8 mouse cellular contexts compared by ENCODE assay signal in genomic region chr1:106759572-106760435, GRCm38 (mm10). TPM values are rescaled to one million over a fixed set of nuclear protein-coding genes. Genes with fewer than 3 reads are reported as not detected.
DNase-seq lines count a peak whose midpoint lies in the region; ATAC-seq and TF ChIP-seq lines count a peak whose summit lies in the region.

Gene Kdsr, minus strand, starts transcription at chr1:106759727.

- peak; percentile 96 to 97 for TF ChIP-seq POLR2A in MEL (IDR thresholded peaks at IDR 0.05; ENCODE audit: control insufficient read depth in 1 of 2, insufficient read depth in 1 of 2, low read depth in 1 of 2, low read length in 2 of 2, poor library complexity in 1 of 2)
- TF ChIP-seq POLR2A in cerebellum, adult 2 months (IDR thresholded peaks at IDR 0.05; ENCODE audit: borderline replicate concordance, insufficient read depth, low read length): peak; percentile 67

- H3K79me2 ChIP-seq in MEL (ENCODE audit: control insufficient read depth, insufficient read depth, low read length, poor library complexity): peaks cover 12% of the 10 kb centered on the region

- TF ChIP-seq CTCF in MEL (IDR thresholded peaks at IDR 0.05 in 2 of 3, conservative IDR thresholded peaks at IDR 0.05 in 1 of 3; ENCODE audit: control insufficient read depth in 1 of 3, insufficient read depth in 1 of 3, low read depth in 2 of 3, low read length in 3 of 3, poor library complexity in 1 of 3, severe bottlenecking in 1 of 3): peak in 1 of 3 experiments; percentile 15; a peak in 1 of 6 replicates
- no peak for TF ChIP-seq CTCF in cerebellum, adult 2 months (IDR thresholded peaks at IDR 0.05; ENCODE audit: borderline replicate concordance, insufficient read depth, low read depth, low read length)
- TF ChIP-seq CTCF in forebrain, postnatal 0 days (IDR thresholded peaks at IDR 0.05; ENCODE audit: low read depth): peak; percentile 40

- peaks cover 19 to 24% of the 10 kb centered on the region in 2 experiments for H3K4me1 ChIP-seq in MEL (ENCODE audit: control insufficient read depth in 1 of 2, insufficient read depth in 2 of 2, low read length in 2 of 2)
- peaks cover 4% of the 10 kb centered on the region for H3K4me1 ChIP-seq in cerebellum, adult 2 months (ENCODE audit: control insufficient read depth, insufficient read depth, low read length)
- H3K4me1 ChIP-seq in forebrain, postnatal 0 days (ENCODE audit: insufficient read depth): peaks cover 11% of the 10 kb centered on the region; the same call in 1 of the 2 replicates
- H3K4me1 ChIP-seq in lung, embryonic 15.5 days: peaks cover 23% of the 10 kb centered on the region

- peaks cover 0 to 36% of the 10 kb centered on the region in 2 experiments; a peak in 2 of 4 replicates for H3K36me3 ChIP-seq in MEL (ENCODE audit: control insufficient read depth in 1 of 2, insufficient read depth in 2 of 2, low read length in 2 of 2)
- peaks cover 13% of the 10 kb centered on the region; the same call in 1 of the 2 replicates for H3K36me3 ChIP-seq in forebrain, postnatal 0 days (ENCODE audit: insufficient read depth)
- H3K36me3 ChIP-seq in lung, embryonic 15.5 days: 0 out of 2 replicates have a peak, but pooled peaks cover under 1% of the 10 kb centered on the region

- WGBS in cerebellum, adult 2 months: under 1% methylated on average over 51 of the region's 51 CpGs
- WGBS in forebrain, postnatal 0 days: 2% methylated on average over 51 of the region's 51 CpGs
- WGBS in lung, embryonic 15.5 days: 1% methylated on average over 51 of the region's 51 CpGs

- peak within 1 kb of the TSS; percentile 81 for H3K27ac ChIP-seq in MEL (ENCODE audit: control insufficient read depth, low read depth, low read length)
- peak within 1 kb of the TSS; percentile 57 for H3K27ac ChIP-seq in cerebellum, adult 2 months (ENCODE audit: insufficient read depth, low read length)
- H3K27ac ChIP-seq in forebrain, postnatal 0 days (ENCODE audit: low read depth, low read length): peak within 1 kb of the TSS; percentile 80
- peak within 1 kb of the TSS; percentile 96 for H3K27ac ChIP-seq in lung, embryonic 15.5 days

- H3K9ac ChIP-seq in MEL (ENCODE audit: control insufficient read depth, low read depth, low read length, poor library complexity, severe bottlenecking): peak within 1 kb of the TSS; percentile 89
- H3K9ac ChIP-seq in forebrain, postnatal 0 days: peak within 1 kb of the TSS; percentile 81
- peak within 1 kb of the TSS; percentile 66 for H3K9ac ChIP-seq in lung, embryonic 15.5 days

- peak; percentile 99 for ATAC-seq in forebrain, postnatal 0 days
- ATAC-seq in lung, embryonic 15.5 days (ENCODE audit: borderline replicate concordance, extremely low read depth, low FRiP score, low TSS enrichment): peak; percentile 99

- TF ChIP-seq EP300 in MEL (IDR thresholded peaks at IDR 0.05; ENCODE audit: low read depth in 1 of 2, low read length in 2 of 2): peak in 1 of 2 experiments; percentile 59; a peak in 1 of 4 replicates

- H3K4me3 ChIP-seq in MEL (ENCODE audit: control insufficient read depth in 1 of 2, insufficient read depth in 1 of 2, low read depth in 2 of 2, low read length in 2 of 2): peak within 1 kb of the TSS; percentile 63 to 91
- peak within 1 kb of the TSS; percentile 93 for H3K4me3 ChIP-seq in cerebellum, adult 2 months (replicated peaks; ENCODE audit: insufficient read depth, low read depth, low read length)
- H3K4me3 ChIP-seq in forebrain, postnatal 0 days (ENCODE audit: low read depth, low read length): peak within 1 kb of the TSS; percentile 78
- peak within 1 kb of the TSS; percentile 71 for H3K4me3 ChIP-seq in lung, embryonic 15.5 days

- no peaks in the 10 kb centered on the region for H3K27me3 ChIP-seq in MEL (ENCODE audit: control insufficient read depth in 1 of 2, insufficient read depth in 2 of 2, low read length in 2 of 2)
- H3K27me3 ChIP-seq in cerebellum, adult 2 months (ENCODE audit: control insufficient read depth, insufficient read depth, low read length): no peaks in the 10 kb centered on the region
- no peaks in the 10 kb centered on the region for H3K27me3 ChIP-seq in forebrain, postnatal 0 days (ENCODE audit: insufficient read depth, low read length)
- H3K27me3 ChIP-seq in lung, embryonic 15.5 days: no peaks in the 10 kb centered on the region

- H3K9me3 ChIP-seq in MEL (replicated peaks; ENCODE audit: insufficient read depth, low read length): no peaks in the 10 kb centered on the region
- H3K9me3 ChIP-seq in forebrain, postnatal 0 days (ENCODE audit: low read length): no peaks in the 10 kb centered on the region
- no peaks in the 10 kb centered on the region for H3K9me3 ChIP-seq in lung, embryonic 15.5 days

- peak; percentile 100 for DNase-seq in MEL (ENCODE audit: low read depth, low spot score)
- DNase-seq in cerebellum, adult 2 months: peak; percentile 95 to 98
- DNase-seq in forebrain, postnatal 0 days: peak; percentile 99
- peak; percentile 97 for DNase-seq in heart, postnatal 4 days
- DNase-seq in layer of hippocampus, adult 8-10 months (ENCODE audit: low spot score in 2 of 2): peak; percentile 96
- peak; percentile 97 for DNase-seq in ovary, adult 18-20 months (ENCODE audit: low spot score)
- DNase-seq in thymus, postnatal 0 days (ENCODE audit: low spot score): peak; percentile 97

- TF ChIP-seq RAD21 in MEL (IDR thresholded peaks at IDR 0.05; ENCODE audit: low read depth, low read length): no peak

- peak within 1 kb of the TSS; percentile 99 for H3K4me2 ChIP-seq in forebrain, postnatal 0 days (ENCODE audit: low read depth)
- H3K4me2 ChIP-seq in lung, embryonic 15.5 days: peak within 1 kb of the TSS; percentile 96

TF ChIP-seq in MEL, 35 proteins besides CTCF, POLR2A, EP300 and RAD21:
- peak; percentile 98 for TF ChIP-seq SIN3A (IDR thresholded peaks at IDR 0.05; ENCODE audit: low read length)
- no peak for TF ChIP-seq SMC3 (IDR thresholded peaks at IDR 0.05; ENCODE audit: low read depth, low read length)
- TF ChIP-seq NRF1 (IDR thresholded peaks at IDR 0.05; ENCODE audit: insufficient read depth, low read depth, low read length, poor library complexity, severe bottlenecking): peak; percentile 99; the same call in 1 of the 2 replicates
- peak; percentile 84 for TF ChIP-seq HCFC1 (IDR thresholded peaks at IDR 0.05; ENCODE audit: low read depth, low read length)
- TF ChIP-seq CHD1 (IDR thresholded peaks at IDR 0.05; ENCODE audit: low read depth, low read length): no peak
- TF ChIP-seq ZNF384 (IDR thresholded peaks at IDR 0.05; ENCODE audit: low read depth, low read length): no peak
- no peak for TF ChIP-seq JUND (IDR thresholded peaks at IDR 0.05; ENCODE audit: low read depth, low read length)
- peak; percentile 98 for TF ChIP-seq MXI1 (IDR thresholded peaks at IDR 0.05; ENCODE audit: low read depth, low read length)
- no peak for TF ChIP-seq CHD2 (IDR thresholded peaks at IDR 0.05; ENCODE audit: low read length)
- TF ChIP-seq MAFK (IDR thresholded peaks at IDR 0.05; ENCODE audit: borderline replicate concordance, low read depth, low read length): no peak
- no peak for TF ChIP-seq USF2 (IDR thresholded peaks at IDR 0.05; ENCODE audit: borderline replicate concordance in 1 of 2, insufficient read depth in 1 of 2, low read depth in 1 of 2, low read length in 2 of 2)
- no peak; the same call in 1 of the 2 replicates for TF ChIP-seq ETS1 (IDR thresholded peaks at IDR 0.05; ENCODE audit: low read depth, low read length)
- peak; percentile 58; the same call in 1 of the 2 replicates for TF ChIP-seq MYB (IDR thresholded peaks at IDR 0.05; ENCODE audit: low read depth, low read length)
- peak; percentile 88 for TF ChIP-seq USF1 (IDR thresholded peaks at IDR 0.05; ENCODE audit: low read depth, low read length)
- TF ChIP-seq ELF1 (IDR thresholded peaks at IDR 0.05; ENCODE audit: low read depth, low read length): peak; percentile 56; the same call in 1 of the 2 replicates
- no peak for TF ChIP-seq BHLHE40 (IDR thresholded peaks at IDR 0.05; ENCODE audit: borderline replicate concordance, low read depth, low read length)
- TF ChIP-seq NELFE (IDR thresholded peaks at IDR 0.05; ENCODE audit: low read depth, low read length): peak; percentile 96
- TF ChIP-seq ZC3H11A (IDR thresholded peaks at IDR 0.05; ENCODE audit: low read depth, low read length): no peak
- TF ChIP-seq TCF12 (IDR thresholded peaks at IDR 0.05; ENCODE audit: low read depth, low read length): no peak; the same call in 1 of the 2 replicates
- peak; percentile 92 for TF ChIP-seq MAX (IDR thresholded peaks at IDR 0.05; ENCODE audit: low read length)
- peak; percentile 62 for TF ChIP-seq GATA1 (IDR thresholded peaks at IDR 0.05; ENCODE audit: low read depth, low read length)
- peak; percentile 91 for TF ChIP-seq TBP (IDR thresholded peaks at IDR 0.05; ENCODE audit: low read depth, low read length)
- peak; percentile 74; the same call in 1 of the 2 replicates for TF ChIP-seq RCOR1 (IDR thresholded peaks at IDR 0.05; ENCODE audit: low read depth, low read length)
- peak; percentile 95 for TF ChIP-seq POLR2AphosphoS5 (IDR thresholded peaks at IDR 0.05; ENCODE audit: borderline replicate concordance, low read depth, low read length)
- TF ChIP-seq POLR2AphosphoS2 (IDR thresholded peaks at IDR 0.05; ENCODE audit: low read length): peak; percentile 92
- TF ChIP-seq MYC (IDR thresholded peaks at IDR 0.05; ENCODE audit: low read depth, low read length): peak; percentile 83
- TF ChIP-seq ZKSCAN1 (IDR thresholded peaks at IDR 0.05; ENCODE audit: low read depth, low read length): no peak
- peak; percentile 87; the same call in 1 of the 2 replicates for TF ChIP-seq ZMIZ1 (IDR thresholded peaks at IDR 0.05; ENCODE audit: low read depth, low read length)

RNA-seq across cellular contexts. Expression of gene Kdsr, which starts in this region (rescaled TPM):
- total RNA-seq in MEL (2012; rRNA removed): 15.1 and 15.3 TPM in 2 replicates
- polyA plus RNA-seq in MEL (2012; ENCODE audit: insufficient read depth in 1 of 2, insufficient read length in 2 of 2, low read depth in 1 of 2, low replicate concordance in 2 of 2, missing spikeins in 1 of 2): 10 to 100 TPM in 1 of 2 experiments, not detected in 1; 20.3 TPM
- 18.7 and 20.5 TPM in 2 replicates for polyA plus RNA-seq in cerebellum, adult 2 months (2012; rRNA removed)
- total RNA-seq in forebrain, postnatal 0 days (2014; rRNA removed): 11.8 and 15.8 TPM in 2 replicates
- polyA plus RNA-seq in forebrain, postnatal 0 days (2015; fragmentation: Nextera tagmentation; extraction: Ambion mirVana): 13.4 and 17.8 TPM in 2 replicates
- 1 to 10 TPM; 7.8 to 9.7 TPM for total RNA-seq in heart, postnatal 4 days (2021)
- total RNA-seq in layer of hippocampus, adult 8-10 months (2022): 10 to 100 TPM; 25.5 to 28.9 (median 27.8) TPM
- polyA plus RNA-seq in lung, embryonic 15.5 days (2015; fragmentation: Nextera tagmentation; extraction: Ambion mirVana): 16.9 and 17.1 TPM in 2 replicates
- 11.7 and 13.5 TPM in 2 replicates for polyA plus RNA-seq in thymus, postnatal 0 days (2015; fragmentation: Nextera tagmentation; extraction: Ambion mirVana)

Comparison
In these comparisons a context has a peak if more than half of its experiments do, and no peak if none do; other contexts are left out.
1. Peak in every context shown above with its lines: DNase-seq, ATAC-seq, H3K4me3 ChIP-seq and H3K27ac ChIP-seq.